In genomic region chr4:59439960-59440359, GRCm38 (mm10) we compare ENCODE assay signal across 8 mouse cellular contexts. TPM values are rescaled to one million over a fixed set of nuclear protein-coding genes. Genes with fewer than 3 reads are reported as not detected.
DNase-seq lines count a peak whose midpoint lies in the region; ATAC-seq and TF ChIP-seq lines count a peak whose summit lies in the region.
"Had no signal": no experiment of that assay in that cellular context is flagged by ENCODE, and none has a peak within 500 bp of the region (broad histone marks: within the 10 kb centered on the region; RNA-seq: fewer than 3 reads in every experiment).

No protein-coding gene starts in this region.

- no peaks in the 10 kb centered on the region for H3K9me3 ChIP-seq in lung, postnatal 0 days (ENCODE audit: low read length)
- H3K9me3 ChIP-seq in liver, embryonic 12.5 days (replicated peaks) = no peaks in the 10 kb centered on the region
- H3K9me3 ChIP-seq in stomach, embryonic 15.5 days = no peaks in the 10 kb centered on the region

- ATAC-seq in lung, postnatal 0 days = peak; percentile 18; the same call in 1 of the 2 replicates
- ATAC-seq in erythroblast, adult 5-6 weeks (replicated peaks; ENCODE audit: low FRiP score, poor library complexity, severe bottlenecking) = peak; percentile 54
- peak; percentile 70 for ATAC-seq in liver, embryonic 12.5 days
- peak; percentile 61 for ATAC-seq in stomach, embryonic 15.5 days (ENCODE audit: insufficient read depth, low FRiP score, low read depth)

- H3K9ac ChIP-seq in lung, postnatal 0 days (replicated peaks; ENCODE audit: low read depth) = no peak overlapping the region
- peak overlapping the region; percentile 89; the same call in 1 of the 2 replicates for H3K9ac ChIP-seq in liver, embryonic 12.5 days
- H3K9ac ChIP-seq in stomach, embryonic 15.5 days = no peak overlapping the region

- H3K4me1 ChIP-seq in lung, postnatal 0 days (ENCODE audit: insufficient read depth, low read depth, low read length) = no peaks in the 10 kb centered on the region; the same call in 1 of the 2 replicates
- H3K4me1 ChIP-seq in liver, embryonic 12.5 days = peaks cover 76% of the 10 kb centered on the region
- peaks cover 10% of the 10 kb centered on the region; the same call in 1 of the 2 replicates for H3K4me1 ChIP-seq in stomach, embryonic 15.5 days

- no peak overlapping the region for H3K27ac ChIP-seq in lung, postnatal 0 days (ENCODE audit: low read length)
- peak overlapping the region; percentile 92 for H3K27ac ChIP-seq in liver, embryonic 12.5 days
- peak overlapping the region; percentile 46; the same call in 1 of the 2 replicates for H3K27ac ChIP-seq in stomach, embryonic 15.5 days

- 54% methylated on average over 2 of the region's 2 CpGs for WGBS in lung, postnatal 0 days
- WGBS in liver, embryonic 12.5 days (ENCODE audit: insufficient replicate concordance) = 8% methylated on average over 2 of the region's 2 CpGs
- WGBS in stomach, embryonic 15.5 days = 65% methylated on average over 2 of the region's 2 CpGs

- no peak overlapping the region for H3K4me3 ChIP-seq in lung, postnatal 0 days (ENCODE audit: low read depth, low read length)
- no peak overlapping the region for H3K4me3 ChIP-seq in liver, embryonic 12.5 days
- H3K4me3 ChIP-seq in stomach, embryonic 15.5 days (replicated peaks) = no peak overlapping the region

- TF ChIP-seq CTCF in lung, postnatal 0 days (IDR thresholded peaks at IDR 0.05) = no peak

- peak; percentile 54 for DNase-seq in lung, postnatal 0 days (ENCODE audit: low spot score)
- DNase-seq in lung, postnatal 14 days = no peak
- DNase-seq in layer of hippocampus, postnatal 14 days (ENCODE audit: low spot score in 2 of 2) = no peak
- DNase-seq in frontal cortex, postnatal 14 days (ENCODE audit: low spot score in 2 of 2) = no peak
- DNase-seq: cerebellum, adult 11 months had no signal

- no peaks in the 10 kb centered on the region for H3K27me3 ChIP-seq in lung, postnatal 0 days (replicated peaks; ENCODE audit: insufficient read depth, low read length)
- no peaks in the 10 kb centered on the region for H3K27me3 ChIP-seq in liver, embryonic 12.5 days (replicated peaks)
- no peaks in the 10 kb centered on the region for H3K27me3 ChIP-seq in stomach, embryonic 15.5 days (replicated peaks)

- H3K4me2 ChIP-seq in lung, postnatal 0 days (replicated peaks; ENCODE audit: low read depth, low read length) = no peak overlapping the region
- peak overlapping the region; percentile 100 for H3K4me2 ChIP-seq in liver, embryonic 12.5 days
- H3K4me2 ChIP-seq in stomach, embryonic 15.5 days = no peak overlapping the region

- H3K36me3 ChIP-seq in lung, postnatal 0 days (ENCODE audit: insufficient read depth, low read length) = no peaks in the 10 kb centered on the region
- H3K36me3 ChIP-seq in liver, embryonic 12.5 days = peaks cover 5% of the 10 kb centered on the region; the same call in 1 of the 2 replicates
- no peaks in the 10 kb centered on the region for H3K36me3 ChIP-seq in stomach, embryonic 15.5 days

- TF ChIP-seq EP300 in lung, postnatal 0 days (IDR thresholded peaks at IDR 0.05) = no peak

RNA-seq across cellular contexts. Expression of gene Susd1, which starts 1.5 kb away (rescaled TPM):
- polyA plus RNA-seq in lung, postnatal 0 days (2015; fragmentation: Nextera tagmentation; extraction: Ambion mirVana) = 1.6 and 2.0 TPM in 2 replicates
- 14.6 and 19.4 TPM in 2 replicates for total RNA-seq in erythroblast, adult 5-6 weeks (2015; ENCODE audit: low replicate concordance)
- 22.6 and 23.5 TPM in 2 replicates for total RNA-seq in erythroblast, adult 5-6 weeks (2017; ENCODE audit: low replicate concordance)
- 16.1 and 16.2 TPM in 2 replicates for polyA plus RNA-seq in liver, embryonic 12.5 days (2016; fragmentation: Nextera tagmentation; extraction: Ambion mirVana)
- polyA plus RNA-seq in stomach, embryonic 15.5 days (2015; fragmentation: Nextera tagmentation; extraction: Ambion mirVana) = 9.1 and 12.6 TPM in 2 replicates
- total RNA-seq in layer of hippocampus, postnatal 14 days (2021) = 1 to 10 TPM; 6.5 to 7.3 TPM

Comparison
In these comparisons a context has a peak if more than half of its experiments do, and no peak if none do; other contexts are left out.
1. ATAC-seq: peak in every context shown above with its lines; median percentile 70 in liver, embryonic 12.5 days; 61 in stomach, embryonic 15.5 days; 54 in erythroblast, adult 5-6 weeks; 18 in lung, postnatal 0 days.